35 mouse cellular contexts compared by ENCODE assay signal in genomic region chr2:125498216-125498615, GRCm38 (mm10). TPM values are rescaled to one million over a fixed set of nuclear protein-coding genes. Genes with fewer than 3 reads are reported as not detected.
"Had no signal": no experiment of that assay in that cellular context is flagged by ENCODE, and none has a peak within 500 bp of the region (broad histone marks: within the 10 kb centered on the region; RNA-seq: fewer than 3 reads in every experiment).

No protein-coding gene starts in this region.

- H3K36me3 ChIP-seq: heart, embryonic 15.5 days; hindbrain, embryonic 12.5 days; hindbrain, embryonic 13.5 days; hindbrain, embryonic 15.5 days; intestine, embryonic 15.5 days had no signal

- H3K4me3 ChIP-seq: heart, embryonic 10.5 days; heart, embryonic 12.5 days; heart, embryonic 13.5 days; heart, embryonic 15.5 days; hindbrain, embryonic 10.5 days; hindbrain, embryonic 12.5 days; hindbrain, embryonic 13.5 days; hindbrain, embryonic 15.5 days; intestine, embryonic 15.5 days; kidney, embryonic 15.5 days; layer of hippocampus, adult 2 months; left cerebral cortex, adult 2 months had no signal

- H3K27me3 ChIP-seq: heart, embryonic 12.5 days; heart, embryonic 13.5 days; heart, embryonic 15.5 days; hindbrain, embryonic 12.5 days; hindbrain, embryonic 15.5 days; intestine, embryonic 15.5 days; kidney, embryonic 15.5 days had no signal

- H3K4me1 ChIP-seq: hindbrain, embryonic 10.5 days; hindbrain, embryonic 12.5 days; hindbrain, embryonic 13.5 days; hindbrain, embryonic 15.5 days; kidney, embryonic 15.5 days had no signal

- ATAC-seq: hindbrain, embryonic 16.5 days; hindbrain, postnatal 0 days; inflammation-experienced regulatory T-cells, adult 6 months; intestine, embryonic 15.5 days; intestine, embryonic 16.5 days; intestine, postnatal 0 days had no signal

- H3K9ac ChIP-seq: heart, embryonic 12.5 days; heart, embryonic 13.5 days; heart, embryonic 15.5 days; hindbrain, embryonic 12.5 days; hindbrain, embryonic 13.5 days; hindbrain, embryonic 14.5 days; hindbrain, embryonic 15.5 days; intestine, embryonic 15.5 days; kidney, embryonic 15.5 days had no signal

- H3K9me3 ChIP-seq: heart, embryonic 10.5 days; heart, embryonic 13.5 days; heart, embryonic 15.5 days; hindbrain, embryonic 12.5 days; hindbrain, embryonic 13.5 days; hindbrain, embryonic 15.5 days; intestine, embryonic 15.5 days; kidney, embryonic 15.5 days had no signal

- DNase-seq: heart, postnatal 10 days; heart, postnatal 14 days; heart, postnatal 4 days; kidney, adult 11 months; kidney, adult 18-20 months; kidney, adult 2 months; kidney, adult 8-10 months; kidney, adult 9 months; kidney, postnatal 10 days; kidney, postnatal 14 days; kidney, postnatal 25 days; kidney, postnatal 36 days; kidney, postnatal 4 days; layer of hippocampus, adult 9-11 months; layer of hippocampus, postnatal 36 days had no signal

- H3K27ac ChIP-seq: heart, embryonic 10.5 days; heart, embryonic 13.5 days; heart, embryonic 15.5 days; hindbrain, embryonic 10.5 days; hindbrain, embryonic 12.5 days; hindbrain, embryonic 13.5 days; hindbrain, embryonic 14.5 days; hindbrain, embryonic 15.5 days; hindbrain, postnatal 0 days; intestine, embryonic 15.5 days; kidney, embryonic 15.5 days; kidney, postnatal 0 days; layer of hippocampus, adult 2 months; left cerebral cortex, adult 2 months had no signal

RNA-seq across cellular contexts. Expression of gene Gm9913, which starts 6.7 kb away (rescaled TPM):
- total RNA-seq: hematopoietic stem cell, adult 5-6 weeks; hindbrain, postnatal 0 days had no signal
- polyA plus RNA-seq: hindbrain, embryonic 14.5 days; inflammation-experienced regulatory T-cells, adult 6 months had no signal

RNA-seq across cellular contexts. Expression of gene Fbn1, which starts 9.6 kb away (rescaled TPM):
- polyA plus RNA-seq: inflammation-experienced regulatory T-cells, adult 6 months had no signal
